Mouse (Mus musculus) G1E (cell line): ENCODE measurements around the gene Cerk. TPM values are rescaled to one million over a fixed set of nuclear protein-coding genes. Genes with fewer than 3 reads are reported as not detected.
"Not testable (repeated sequence)": the region's sequence is repeated elsewhere in the genome, so short reads cannot be mapped to it uniquely, and the experiment has no call there.

Experiments used
- ATAC-seq: 2 replicates; pipeline ENCODE4 v1.8.0; 2016; ENCODE audit warnings: mild to moderate bottlenecking; ENCODE audit not compliant: insufficient number of reproducible peaks, poor library complexity, low FRiP score, severe bottlenecking; ENCODE audit errors: extremely low read depth
- DNase-seq: peaks from one replicate; pipeline ENCODE4 v3.0.0; 2012; ENCODE audit warnings: low spot score
- H3K27me3 ChIP-seq: 2 replicates; pipeline ENCODE4 v1.6.1; 2012; ENCODE audit warnings: mild to moderate bottlenecking, low read length, inconsistent platforms; ENCODE audit not compliant: insufficient read depth
- H3K36me3 ChIP-seq: replicated peaks from 2 replicates; pipeline ENCODE3; 2012; ENCODE audit warnings: mild to moderate bottlenecking, inconsistent platforms
- H3K4me1 ChIP-seq: 2 replicates; pipeline ENCODE4 v1.6.1; 2012; ENCODE audit warnings: low read depth, low read length, inconsistent platforms, mixed read lengths; ENCODE audit not compliant: insufficient read depth
- H3K4me3 ChIP-seq: 2 replicates; pipeline ENCODE4 v1.5.1; 2012; ENCODE audit warnings: low read depth, mild to moderate bottlenecking, inconsistent platforms, low read length, moderate library complexity, mixed read lengths
- H3K9me3 ChIP-seq: replicated peaks from 2 replicates; pipeline ENCODE4 v1.6.1; 2012; ENCODE audit warnings: inconsistent platforms
- CTCF ChIP-seq: IDR thresholded peaks from 2 replicates; pipeline ENCODE4 v1.5.1; 2012; ENCODE audit warnings: low read depth, low read length, inconsistent platforms, mixed read lengths
- GATA1 ChIP-seq: IDR thresholded peaks from 2 replicates; pipeline ENCODE4 v1.6.1; 2012; ENCODE audit warnings: borderline replicate concordance, low read length, inconsistent platforms, mixed read lengths
- GATA2 ChIP-seq: IDR thresholded peaks from 2 replicates; pipeline ENCODE4 v1.6.1; 2012; ENCODE audit warnings: low read depth, low read length, inconsistent platforms, borderline replicate concordance
- POLR2AphosphoS5 ChIP-seq: IDR thresholded peaks from 2 replicates; pipeline ENCODE4 v1.6.1; 2012; ENCODE audit warnings: low read depth, low read length, inconsistent platforms; ENCODE audit not compliant: insufficient replicate concordance
- TAL1 ChIP-seq: conservative IDR thresholded peaks from 2 replicates; pipeline ENCODE4 v1.6.1; 2012; ENCODE audit warnings: low read depth, low read length, inconsistent platforms, mixed read lengths
- polyA plus RNA-seq: library from polyadenylated mRNA; stranded (reverse); fragments of >175 nt; gene quantifications from 2 replicates; pipeline ENCODE4 v1.2.3, GENCODE M21; 2012
- total RNA-seq, 2 experiments: library from RNA; stranded (forward) in 1 of 2; stranded (reverse) in 1 of 2; fragments of 200-1000 nt in 1 of 2; fragments of >200 nt in 1 of 2; fragmentation: Nextera tagmentation in 1 of 2; gene quantifications; 2 replicates each; pipeline ENCODE4 v1.2.3; 2014 to 2017

Cerk gene
- total and polyA plus RNA-seq, 3 experiments = 0.01 to 0.22 TPM; not detected in 1

- DNase-seq = no peak
- H3K4me3 ChIP-seq = no peak overlapping the region
- H3K36me3 ChIP-seq = peaks cover 59% of the 10 kb centered on the region
- no peaks in the 10 kb centered on the region for H3K27me3 ChIP-seq
- no peaks in the 10 kb centered on the region for H3K9me3 ChIP-seq
- peaks cover 23% of the 10 kb centered on the region for H3K4me1 ChIP-seq
- TF ChIP-seq GATA1 (no peak), GATA2 (no peak), TAL1 (no peak), CTCF (no peak), POLR2AphosphoS5 (no peak)
- ATAC-seq = peak; percentile 62
These were observed 43.7 kb upstream of the Cerk start for GRCm38 (mm10) chr15:86229623-86230022.

GRCm38 (mm10) chr15:86229088-86229487 lies 43.1 kb upstream of the Cerk start:
- DNase-seq = no peak
- Histone ChIP-seq H3K4me3 (no peak overlapping the region), H3K36me3 (peaks cover 59% of the 10 kb centered on the region), H3K27me3 (no peaks in the 10 kb centered on the region), H3K4me1 (peaks cover 27% of the 10 kb centered on the region), H3K9me3 (peaks cover 3% of the 10 kb centered on the region)
- no peak for ATAC-seq
- TF ChIP-seq CTCF (no peak), GATA2 (no peak), POLR2AphosphoS5 (no peak), GATA1 (no peak)

GRCm38 (mm10) chr15:86228186-86228585 lies 42.2 kb upstream of the Cerk start:
- H3K9me3 ChIP-seq = peaks cover 7% of the 10 kb centered on the region
- H3K36me3 ChIP-seq = peaks cover 58% of the 10 kb centered on the region
- peaks cover 27% of the 10 kb centered on the region for H3K4me1 ChIP-seq
- TF ChIP-seq TAL1 (no peak), CTCF (peak; percentile 76), POLR2AphosphoS5 (no peak), GATA2 (no peak), GATA1 (no peak)
- ATAC-seq (peak; percentile 36; the same call in 1 of the 2 replicates), DNase-seq (peak; percentile 35)
- H3K27me3 ChIP-seq = no peaks in the 10 kb centered on the region
- H3K4me3 ChIP-seq = no peak overlapping the region

DNA sequence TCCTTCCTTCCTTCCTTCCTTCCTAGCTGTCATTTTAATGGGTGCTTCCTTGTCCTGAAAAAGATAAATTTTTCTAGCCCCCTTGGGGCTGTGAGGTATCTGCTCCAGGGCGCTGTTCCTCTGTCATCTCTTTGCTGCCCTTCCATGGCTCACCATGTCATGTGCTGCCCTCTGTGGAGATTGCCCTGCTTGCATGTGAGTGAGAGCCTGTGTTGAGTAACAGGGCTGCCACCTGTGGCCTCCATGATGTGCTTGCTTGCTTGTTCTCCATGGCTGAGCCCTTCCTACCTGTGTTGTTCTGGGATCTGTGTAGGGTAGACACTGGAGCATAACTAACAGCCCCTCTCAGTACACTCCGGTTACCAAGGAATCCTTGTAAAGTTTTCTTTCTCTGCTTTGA lies 41.0 kb upstream of the Cerk start:
- no peak for ATAC-seq
- no peak overlapping the region for H3K4me3 ChIP-seq
- H3K4me1 ChIP-seq = peaks cover 27% of the 10 kb centered on the region
- TF ChIP-seq POLR2AphosphoS5 (no peak), GATA1 (no peak), GATA2 (no peak), TAL1 (no peak), CTCF (no peak)
- no peaks in the 10 kb centered on the region for H3K27me3 ChIP-seq
- no peak for DNase-seq
- peaks cover 56% of the 10 kb centered on the region for H3K36me3 ChIP-seq
- peaks cover 7% of the 10 kb centered on the region for H3K9me3 ChIP-seq

GRCm38 (mm10) chr15:86226221-86226620 lies 40.3 kb upstream of the Cerk start:
- TF ChIP-seq CTCF = no peak
- TF ChIP-seq TAL1 = no peak
- no peak for TF ChIP-seq GATA1
- H3K9me3 ChIP-seq = peaks cover 7% of the 10 kb centered on the region
- no peaks in the 10 kb centered on the region for H3K27me3 ChIP-seq
- no peak overlapping the region for H3K4me3 ChIP-seq
- peaks cover 50% of the 10 kb centered on the region for H3K36me3 ChIP-seq
- no peak for ATAC-seq
- peaks cover 27% of the 10 kb centered on the region for H3K4me1 ChIP-seq
- no peak for DNase-seq

- TF ChIP-seq CTCF (no peak), TAL1 (no peak), GATA1 (no peak), GATA2 (no peak), POLR2AphosphoS5 (no peak)
- H3K27me3 ChIP-seq = no peaks in the 10 kb centered on the region
- ATAC-seq = no peak
- no peak for DNase-seq
- H3K4me1 ChIP-seq = peaks cover 30% of the 10 kb centered on the region
- H3K9me3 ChIP-seq = peaks cover 7% of the 10 kb centered on the region
- peaks cover 53% of the 10 kb centered on the region for H3K36me3 ChIP-seq
- no peak overlapping the region for H3K4me3 ChIP-seq
These were observed 39.1 kb upstream of the Cerk start for GRCm38 (mm10) chr15:86224972-86225551.

- ATAC-seq, H3K27me3 ChIP-seq: not testable (repeated sequence)
- H3K4me1 ChIP-seq = peaks cover 23% of the 10 kb centered on the region
These were observed 36.0 kb upstream of the Cerk start for GRCm38 (mm10) chr15:86221901-86222300.

More at GRCm38 (mm10) chr15:86221901-86222300, 36.0 kb upstream of the Cerk start:
- H3K36me3 ChIP-seq = peaks cover 61% of the 10 kb centered on the region
- not testable (repeated sequence) for H3K9me3 ChIP-seq, H3K4me3 ChIP-seq, DNase-seq
